Mouse (Mus musculus): ENCODE measurements at regions not wholly inside any gene's neighbourhood (a gene's known extent, or its start where the extent isn't known, plus 50 kb on each side); places are given as distances from the start of the nearest gene placed in this dataset.

DNA sequence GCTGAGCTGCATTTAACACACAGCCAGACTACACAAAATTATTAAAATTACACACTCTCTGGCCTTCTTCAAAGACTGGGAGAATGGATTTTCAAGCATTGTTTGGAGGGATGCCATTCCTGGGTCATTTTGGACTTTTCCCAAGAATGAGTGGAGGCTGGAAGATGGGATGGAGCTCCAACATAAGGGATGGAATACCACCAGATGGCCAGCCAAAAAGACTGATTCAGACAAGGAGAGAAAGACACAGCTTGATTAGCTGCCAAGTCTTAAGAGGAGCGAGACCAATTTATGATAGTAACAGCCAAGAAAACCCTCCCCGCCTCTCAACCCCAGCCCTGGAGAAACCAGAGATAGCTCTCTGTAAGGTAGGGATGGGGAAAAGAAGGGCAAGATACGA lies 253.4 kb upstream of the Chd6 start:
- no peak overlapping the region for H3K9ac ChIP-seq (ENCODE audit: low read depth, poor library complexity, severe bottlenecking)
- no peak for TF ChIP-seq EP300 (IDR thresholded peaks at IDR 0.05; ENCODE audit: insufficient read depth, low read depth, low read length)
- no peak for TF ChIP-seq POLR2A (IDR thresholded peaks at IDR 0.05; ENCODE audit: insufficient read depth, low read length)
- TF ChIP-seq CTCF (IDR thresholded peaks at IDR 0.05; ENCODE audit: low read depth, low read length), result no peak
- H3K36me3 ChIP-seq (ENCODE audit: control insufficient read depth, insufficient read depth, low read length, poor library complexity, severe bottlenecking), result no peaks in the 10 kb centered on the region
- H3K4me3 ChIP-seq (ENCODE audit: low read depth, low read length), result no peak overlapping the region
- no peaks in the 10 kb centered on the region for H3K4me1 ChIP-seq (ENCODE audit: control insufficient read depth, insufficient read depth, low read length)
- no peaks in the 10 kb centered on the region for H3K9me3 ChIP-seq (replicated peaks; ENCODE audit: control insufficient read depth, insufficient read depth, low read length, poor library complexity, severe bottlenecking)
- H3K27ac ChIP-seq (ENCODE audit: insufficient read depth, low read length), result no peak overlapping the region
- no peaks in the 10 kb centered on the region for H3K27me3 ChIP-seq (ENCODE audit: control insufficient read depth, insufficient read depth, low read length, poor library complexity, severe bottlenecking)

DNA sequence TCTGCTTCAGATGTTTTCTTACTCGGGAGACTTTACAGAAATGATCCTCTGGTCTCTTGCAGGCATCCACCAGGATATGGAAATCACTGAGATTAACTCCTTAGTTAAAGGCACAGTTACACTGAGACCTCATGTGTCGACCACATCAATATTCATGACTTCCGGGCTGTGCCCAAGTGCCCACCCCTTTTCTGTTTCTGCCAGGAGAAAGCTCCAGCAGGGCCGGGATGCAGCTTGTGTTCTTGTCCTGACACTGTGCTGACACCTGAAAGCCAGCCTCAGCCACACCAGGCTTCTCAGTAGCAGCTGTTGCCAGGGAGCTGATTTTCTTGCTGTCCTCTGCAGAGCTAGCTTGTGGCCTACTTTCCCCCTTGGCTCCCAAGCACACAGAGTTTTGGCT lies 240.2 kb upstream of the Chd6 start:
- no peaks in the 10 kb centered on the region for H3K4me1 ChIP-seq (ENCODE audit: control insufficient read depth, insufficient read depth, low read length)
- no peaks in the 10 kb centered on the region for H3K36me3 ChIP-seq (ENCODE audit: control insufficient read depth, insufficient read depth, low read length, poor library complexity, severe bottlenecking)
- H3K9ac ChIP-seq (ENCODE audit: low read depth, poor library complexity, severe bottlenecking), result no peak overlapping the region
- TF ChIP-seq POLR2A (IDR thresholded peaks at IDR 0.05; ENCODE audit: insufficient read depth, low read length), result no peak
- no peak for TF ChIP-seq CTCF (IDR thresholded peaks at IDR 0.05; ENCODE audit: low read depth, low read length)
- TF ChIP-seq EP300 (IDR thresholded peaks at IDR 0.05; ENCODE audit: insufficient read depth, low read depth, low read length), result no peak
- H3K27ac ChIP-seq (ENCODE audit: insufficient read depth, low read length), result no peak overlapping the region
- H3K4me3 ChIP-seq (ENCODE audit: low read depth, low read length), result no peak overlapping the region
- H3K9me3 ChIP-seq (replicated peaks; ENCODE audit: control insufficient read depth, insufficient read depth, low read length, poor library complexity, severe bottlenecking), result no peaks in the 10 kb centered on the region; the same call in 1 of the 2 replicates
- H3K27me3 ChIP-seq (ENCODE audit: control insufficient read depth, insufficient read depth, low read length, poor library complexity, severe bottlenecking), result no peaks in the 10 kb centered on the region

GRCm38 (mm10) chr2:161344018-161344417 lies 235.1 kb upstream of the Chd6 start:
- Histone ChIP-seq H3K36me3 (ENCODE audit: control insufficient read depth, insufficient read depth, low read length, poor library complexity, severe bottlenecking) (no peaks in the 10 kb centered on the region), H3K4me3 (ENCODE audit: low read depth, low read length) (no peak overlapping the region), H3K4me1 (ENCODE audit: control insufficient read depth, insufficient read depth, low read length) (no peaks in the 10 kb centered on the region), H3K27me3 (ENCODE audit: control insufficient read depth, insufficient read depth, low read length, poor library complexity, severe bottlenecking) (no peaks in the 10 kb centered on the region), H3K9ac (ENCODE audit: low read depth, poor library complexity, severe bottlenecking) (no peak overlapping the region), H3K27ac (ENCODE audit: insufficient read depth, low read length) (no peak overlapping the region), H3K9me3 (replicated peaks; ENCODE audit: control insufficient read depth, insufficient read depth, low read length, poor library complexity, severe bottlenecking) (no peaks in the 10 kb centered on the region; the same call in 1 of the 2 replicates)
- no peak for TF ChIP-seq CTCF (IDR thresholded peaks at IDR 0.05; ENCODE audit: low read depth, low read length)
- no peak for TF ChIP-seq POLR2A (IDR thresholded peaks at IDR 0.05; ENCODE audit: insufficient read depth, low read length)
- TF ChIP-seq EP300 (IDR thresholded peaks at IDR 0.05; ENCODE audit: insufficient read depth, low read depth, low read length), result no peak

- Histone ChIP-seq H3K27ac (ENCODE audit: insufficient read depth, low read length) (no peak overlapping the region), H3K9ac (ENCODE audit: low read depth, poor library complexity, severe bottlenecking) (no peak overlapping the region), H3K36me3 (ENCODE audit: control insufficient read depth, insufficient read depth, low read length, poor library complexity, severe bottlenecking) (no peaks in the 10 kb centered on the region), H3K27me3 (ENCODE audit: control insufficient read depth, insufficient read depth, low read length, poor library complexity, severe bottlenecking) (no peaks in the 10 kb centered on the region), H3K9me3 (replicated peaks; ENCODE audit: control insufficient read depth, insufficient read depth, low read length, poor library complexity, severe bottlenecking) (no peaks in the 10 kb centered on the region; the same call in 1 of the 2 replicates), H3K4me3 (ENCODE audit: low read depth, low read length) (no peak overlapping the region), H3K4me1 (ENCODE audit: control insufficient read depth, insufficient read depth, low read length) (no peaks in the 10 kb centered on the region)
- TF ChIP-seq EP300 (IDR thresholded peaks at IDR 0.05; ENCODE audit: insufficient read depth, low read depth, low read length), result no peak
- TF ChIP-seq CTCF (IDR thresholded peaks at IDR 0.05; ENCODE audit: low read depth, low read length), result no peak
- no peak for TF ChIP-seq POLR2A (IDR thresholded peaks at IDR 0.05; ENCODE audit: insufficient read depth, low read length)
Observed at GRCm38 (mm10) chr2:161342648-161343047, 233.8 kb upstream of the Chd6 start.

DNA sequence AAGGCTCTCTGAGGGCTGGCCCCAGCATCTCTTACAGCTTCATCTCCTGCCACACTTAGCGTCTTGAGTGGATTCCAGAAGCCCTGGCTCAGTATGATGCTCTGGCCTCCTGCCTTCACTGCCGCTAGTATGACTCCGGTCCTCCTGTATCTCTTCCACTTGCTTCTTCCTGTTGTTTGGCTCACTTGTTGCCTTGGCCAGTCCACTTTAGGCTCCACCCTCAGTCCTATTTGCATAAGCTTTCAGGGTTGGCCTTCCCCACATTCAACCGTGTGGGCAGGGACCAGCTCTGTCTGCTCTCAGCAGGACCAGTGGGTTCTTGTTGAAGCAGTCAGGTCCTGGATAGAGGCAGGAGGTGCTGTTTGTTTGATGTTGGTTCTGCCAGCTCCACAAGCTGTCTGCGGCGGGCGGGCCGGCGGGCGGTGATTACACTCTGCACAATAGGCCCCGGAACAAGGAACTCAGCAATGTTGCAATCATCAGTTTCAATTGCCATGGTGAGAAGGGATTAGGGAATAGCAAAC lies 232.6 kb upstream of the Chd6 start:
- Histone ChIP-seq H3K9ac (ENCODE audit: low read depth, poor library complexity, severe bottlenecking) (no peak overlapping the region), H3K4me3 (ENCODE audit: low read depth, low read length) (no peak overlapping the region), H3K4me1 (ENCODE audit: control insufficient read depth, insufficient read depth, low read length) (no peaks in the 10 kb centered on the region), H3K9me3 (replicated peaks; ENCODE audit: control insufficient read depth, insufficient read depth, low read length, poor library complexity, severe bottlenecking) (no peaks in the 10 kb centered on the region; the same call in 1 of the 2 replicates), H3K27me3 (ENCODE audit: control insufficient read depth, insufficient read depth, low read length, poor library complexity, severe bottlenecking) (no peaks in the 10 kb centered on the region), H3K27ac (ENCODE audit: insufficient read depth, low read length) (no peak overlapping the region), H3K36me3 (ENCODE audit: control insufficient read depth, insufficient read depth, low read length, poor library complexity, severe bottlenecking) (no peaks in the 10 kb centered on the region)
- TF ChIP-seq EP300 (IDR thresholded peaks at IDR 0.05; ENCODE audit: insufficient read depth, low read depth, low read length), result peak; percentile 56; the same call in 1 of the 2 replicates
- no peak for TF ChIP-seq POLR2A (IDR thresholded peaks at IDR 0.05; ENCODE audit: insufficient read depth, low read length)
- no peak for TF ChIP-seq CTCF (IDR thresholded peaks at IDR 0.05; ENCODE audit: low read depth, low read length)

GRCm38 (mm10) chr2:161340291-161340690 lies 231.4 kb upstream of the Chd6 start:
- no peak overlapping the region for H3K4me3 ChIP-seq (ENCODE audit: low read depth, low read length)
- no peaks in the 10 kb centered on the region for H3K9me3 ChIP-seq (replicated peaks; ENCODE audit: control insufficient read depth, insufficient read depth, low read length, poor library complexity, severe bottlenecking)
- no peak overlapping the region for H3K27ac ChIP-seq (ENCODE audit: insufficient read depth, low read length)
- no peaks in the 10 kb centered on the region for H3K4me1 ChIP-seq (ENCODE audit: control insufficient read depth, insufficient read depth, low read length)
- H3K27me3 ChIP-seq (ENCODE audit: control insufficient read depth, insufficient read depth, low read length, poor library complexity, severe bottlenecking), result no peaks in the 10 kb centered on the region
- H3K36me3 ChIP-seq (ENCODE audit: control insufficient read depth, insufficient read depth, low read length, poor library complexity, severe bottlenecking), result no peaks in the 10 kb centered on the region
- TF ChIP-seq POLR2A (IDR thresholded peaks at IDR 0.05; ENCODE audit: insufficient read depth, low read length) (no peak), EP300 (IDR thresholded peaks at IDR 0.05; ENCODE audit: insufficient read depth, low read depth, low read length) (no peak), CTCF (IDR thresholded peaks at IDR 0.05; ENCODE audit: low read depth, low read length) (no peak)
- no peak overlapping the region for H3K9ac ChIP-seq (ENCODE audit: low read depth, poor library complexity, severe bottlenecking)

Data from ES-Bruce4 (cell line).